Mouse (Mus musculus) monocyte, adult 5-6 weeks (primary cell): ENCODE results near the gene Golga3. TPM values are rescaled to one million over a fixed set of nuclear protein-coding genes. Genes with fewer than 3 reads are reported as not detected.

Experiments
- ATAC-seq: fragments of 153-309, 156-312 bp; replicated peaks from 2 replicates; pipeline ENCODE4 v1.8.0; 2017; ENCODE audit warnings: mild to moderate bottlenecking; ENCODE audit not compliant: low TSS enrichment, insufficient number of reproducible peaks, severe bottlenecking, poor library complexity, low FRiP score
- total RNA-seq: library from RNA; stranded (forward); fragments of 200-1000, 200-491, 200-594 nt; gene quantifications from 3 replicates; pipeline ENCODE4 v1.2.3, GENCODE M21; 2017

Golga3 gene
- total RNA-seq, 1 experiment from 2014 or later, result 39.0 TPM

DNA sequence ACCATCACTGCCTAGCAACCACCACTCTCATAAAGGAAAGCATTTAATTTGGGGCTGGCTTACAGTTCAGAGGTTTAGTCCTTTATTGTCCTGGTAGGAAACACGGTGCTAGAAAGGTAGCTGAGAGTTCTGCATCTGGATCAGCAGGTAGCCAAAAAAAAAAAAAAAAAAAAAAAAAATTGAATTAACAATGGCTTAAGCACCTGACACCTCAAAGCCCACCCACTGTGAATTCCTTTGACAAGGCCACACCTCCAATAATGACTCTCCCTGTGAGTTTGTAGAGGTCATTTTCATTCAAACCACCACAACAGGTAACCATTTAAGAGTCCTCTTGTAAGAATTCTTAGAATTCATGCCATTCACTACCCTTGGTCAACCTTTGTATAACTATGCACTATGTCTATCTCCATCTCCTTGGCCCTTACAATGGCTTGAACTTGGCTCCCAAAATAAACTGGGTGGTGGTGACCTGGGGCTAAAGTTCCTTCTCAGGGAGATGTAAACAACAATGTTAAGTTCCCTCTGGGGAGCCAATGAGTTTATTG is 50.9 kb downstream of the Golga3 start:
- ATAC-seq, result no peak

DNA sequence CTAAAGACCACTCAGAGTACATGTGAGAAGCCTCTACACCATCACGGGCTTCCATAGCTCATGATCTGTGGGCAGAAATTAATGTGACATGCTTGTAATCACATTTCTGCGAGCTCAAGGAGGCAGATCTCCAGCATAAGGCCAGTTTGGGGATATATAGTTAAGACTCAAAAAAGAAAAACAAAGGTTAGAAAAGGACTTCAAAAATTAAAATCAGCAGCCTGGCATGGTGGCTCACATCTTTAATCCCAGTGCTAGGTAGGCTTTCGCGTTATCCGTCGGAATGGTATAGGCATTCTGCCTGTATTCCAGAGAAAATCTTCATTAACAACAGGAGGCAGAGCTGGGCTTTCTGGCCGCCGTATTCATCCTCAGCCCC is 53.9 kb downstream of the Golga3 start:
- no peak for ATAC-seq

DNA sequence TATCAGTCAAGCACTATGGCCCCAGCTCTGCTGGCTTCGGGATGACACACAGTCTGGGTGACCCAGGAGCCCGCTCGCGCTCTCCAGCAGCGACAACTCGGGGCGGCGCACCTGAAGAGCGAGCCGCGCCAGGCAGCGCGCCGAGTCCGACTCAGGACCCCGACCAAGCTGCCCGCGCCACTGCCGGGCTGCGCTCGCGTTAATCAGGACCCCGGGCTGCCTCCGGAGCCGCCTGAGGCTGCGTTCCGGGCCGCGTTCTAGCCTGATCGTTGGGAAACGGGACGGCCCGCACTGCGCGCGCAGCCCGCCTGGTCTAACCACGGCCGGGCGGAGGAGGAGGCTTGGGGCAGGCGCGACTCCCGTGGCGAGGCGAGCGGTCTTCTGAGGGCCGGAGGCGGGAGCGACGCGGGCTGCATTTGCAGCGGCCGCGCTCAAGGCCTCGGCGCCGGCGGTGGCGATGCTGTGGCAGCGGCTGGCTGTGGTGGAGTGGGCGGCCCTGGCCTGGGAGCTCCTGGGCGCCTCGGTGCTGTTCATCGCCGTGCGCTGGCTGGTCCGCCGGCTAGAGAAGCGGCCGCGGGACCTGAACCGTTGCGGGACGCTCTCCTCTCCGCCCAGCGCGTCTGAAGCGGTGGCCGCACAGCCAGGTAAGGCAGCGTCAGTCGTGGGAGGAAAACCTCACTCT is 54.4 kb downstream of the Golga3 start, which contains the start of gene Ankle2:
Ankle2 (plus strand) TSS at position 225 of the 682 bp plus-strand sequence.
- ATAC-seq, result peak; percentile 81

DNA sequence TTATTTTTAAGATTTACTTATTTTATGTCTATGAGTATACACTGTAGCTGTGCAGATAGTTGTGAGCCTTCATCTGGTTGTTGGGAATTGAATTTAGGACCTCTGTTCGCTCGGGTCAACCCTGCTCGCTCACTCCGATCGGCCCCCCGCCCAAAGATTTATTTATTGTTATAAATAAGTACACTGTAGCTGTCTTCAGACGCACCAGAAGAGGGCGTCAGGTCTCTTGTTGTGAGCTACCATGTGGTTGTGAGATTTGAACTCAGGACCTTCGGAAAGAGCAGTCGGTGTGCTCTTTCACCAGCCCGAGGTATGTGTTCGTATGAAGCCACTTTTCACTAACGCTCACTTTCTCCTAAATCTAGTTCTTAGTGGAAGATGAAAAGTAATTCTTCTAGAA is 55.1 kb downstream of the Golga3 start:
- ATAC-seq, result no peak

DNA sequence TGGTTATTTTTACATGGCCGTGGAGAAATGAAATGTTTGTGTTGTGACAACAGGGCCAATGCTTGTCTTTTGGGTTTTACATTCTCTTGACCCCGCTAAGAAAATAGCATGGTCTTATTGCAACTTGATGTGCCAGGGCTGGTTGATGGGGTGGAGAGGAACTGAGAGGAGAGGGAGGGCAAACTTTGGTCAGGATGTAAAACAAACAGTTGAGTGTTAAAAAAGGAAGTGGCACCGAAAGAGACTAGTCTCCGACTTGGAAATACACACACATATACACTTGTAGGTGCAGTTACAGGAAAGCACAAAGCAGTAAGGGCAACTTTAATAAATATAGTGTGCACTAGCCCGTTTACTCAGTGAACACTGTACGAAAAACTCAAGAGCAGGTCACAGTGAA is 55.8 kb downstream of the Golga3 start:
- ATAC-seq, result peak; percentile 49; the same call in 1 of the 2 replicates

DNA sequence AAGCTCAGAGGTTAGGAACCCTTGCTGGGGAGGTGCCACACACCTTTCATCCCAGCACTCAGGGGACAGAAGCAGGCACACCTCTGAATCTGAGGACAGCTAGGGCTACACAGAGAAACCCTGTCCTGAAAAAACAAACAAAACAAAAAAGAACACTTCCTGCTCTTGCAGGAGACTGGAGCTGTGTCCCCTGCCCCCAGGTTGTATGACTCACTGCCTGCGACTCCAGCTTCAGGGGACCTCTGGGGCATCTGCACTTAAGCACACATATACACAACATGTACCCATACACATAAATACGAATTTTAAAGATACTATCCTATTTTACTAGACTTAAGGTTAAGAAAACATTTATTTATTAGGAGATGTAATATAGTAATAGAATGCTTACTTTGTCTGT is 67.6 kb downstream of the Golga3 start:
- ATAC-seq, result no peak

DNA sequence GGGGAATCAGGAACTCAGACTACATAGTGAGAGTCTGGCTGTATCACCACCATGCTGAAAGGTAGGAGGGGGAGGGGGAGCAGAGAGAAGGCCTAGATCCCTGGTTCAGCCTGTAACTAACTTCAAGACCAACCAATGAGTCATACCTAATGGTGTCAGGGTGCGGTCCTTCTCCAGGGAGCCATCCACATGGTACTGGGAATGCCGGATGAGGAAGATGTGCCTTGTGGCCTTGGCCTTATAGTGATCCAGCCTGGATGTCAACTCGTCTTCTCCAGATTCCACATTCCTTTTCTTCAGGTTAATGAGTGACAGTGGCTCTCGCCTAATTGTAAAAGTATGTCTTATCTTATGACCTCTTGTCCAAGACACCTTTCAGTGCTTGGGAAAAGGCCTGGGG is 90.4 kb downstream of the Golga3 start:
- no peak for ATAC-seq

DNA sequence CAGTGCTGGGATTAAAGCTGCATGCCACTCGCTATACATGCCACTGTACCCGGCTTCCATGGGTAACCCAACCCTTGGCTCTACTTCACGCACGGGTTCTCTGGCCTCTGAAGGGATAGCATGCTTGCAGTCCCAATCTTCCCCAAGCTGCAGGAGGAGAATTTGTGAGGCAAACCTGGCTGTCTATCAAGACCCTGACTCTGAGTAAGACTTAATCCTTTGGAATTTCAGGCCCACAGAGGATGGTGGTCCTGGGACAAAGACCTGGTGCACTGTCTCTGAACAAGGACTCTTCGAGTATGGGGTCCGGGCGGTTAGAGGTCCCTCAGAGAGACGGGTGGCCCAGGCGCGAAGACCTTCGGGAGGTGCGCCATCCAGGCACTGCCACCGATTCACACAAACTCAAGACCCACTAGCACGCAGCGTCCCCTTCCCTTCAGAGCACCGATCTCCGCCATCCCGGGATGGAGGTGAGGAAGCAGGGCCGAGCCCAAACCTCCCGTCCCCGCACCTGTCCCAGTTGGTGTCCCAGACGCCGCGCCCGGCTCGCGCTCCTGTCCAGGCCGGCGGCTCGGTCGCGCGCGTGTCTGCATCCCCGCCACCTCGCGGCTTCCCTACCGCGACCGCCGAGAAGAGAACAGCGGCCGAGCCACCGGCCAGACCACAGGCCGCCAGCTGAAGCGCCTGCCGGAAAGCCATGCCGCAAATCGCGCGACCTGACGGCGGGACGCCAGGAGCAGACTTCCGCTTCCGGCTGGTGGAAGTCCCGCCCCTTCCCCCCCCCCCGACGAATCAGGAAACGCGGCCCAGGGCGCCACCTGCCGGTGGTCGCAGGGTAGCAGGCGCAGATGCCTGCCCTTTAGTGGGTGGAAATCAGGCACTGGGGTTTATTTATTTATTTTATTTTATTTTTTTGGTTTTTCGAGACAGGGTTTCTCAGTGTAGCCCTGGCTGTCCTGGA is 92.9 kb downstream of the Golga3 start, which contains the start of gene Pgam5:
Pgam5 (minus strand) TSS at position 773 of the 961 bp plus-strand sequence.
- peak; percentile 71 for ATAC-seq

DNA sequence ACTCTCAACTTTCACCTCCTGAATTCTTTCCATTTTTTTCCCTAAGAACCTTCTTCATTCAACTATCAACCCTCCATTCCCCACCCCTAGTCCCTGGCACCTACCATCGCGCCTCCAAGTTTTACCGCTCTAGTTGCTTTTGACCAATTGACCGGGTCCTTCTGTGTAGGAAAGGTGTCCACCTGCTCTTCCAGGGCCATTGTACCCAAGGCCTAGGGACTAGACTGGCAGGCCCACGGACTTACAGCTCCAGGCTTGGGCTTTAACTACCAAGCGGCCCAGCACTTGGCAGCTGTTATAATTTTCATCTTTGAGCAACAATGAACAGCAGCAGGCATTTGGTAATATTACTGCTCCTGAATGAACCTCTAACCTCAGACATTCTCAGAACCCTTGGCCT is 93.7 kb downstream of the Golga3 start:
- no peak for ATAC-seq

DNA sequence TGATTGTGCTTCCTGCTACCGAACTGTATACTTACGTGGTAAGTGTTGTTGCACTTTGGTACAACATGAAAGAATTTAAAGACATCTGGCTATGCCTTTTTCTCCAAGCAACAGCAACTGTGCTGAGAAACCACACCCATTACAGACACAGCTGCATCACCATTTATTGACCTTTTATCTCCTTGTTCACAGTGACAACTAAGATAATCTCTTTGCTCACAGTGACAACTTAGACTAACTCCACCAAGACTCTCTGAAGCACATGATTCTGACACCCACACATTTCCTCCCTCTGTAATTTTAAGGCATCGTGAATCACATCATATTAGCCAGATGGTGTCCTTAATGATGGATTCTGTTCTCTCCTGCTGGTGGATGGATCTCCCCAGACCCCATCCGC is 97.6 kb downstream of the Golga3 start:
- no peak for ATAC-seq

DNA sequence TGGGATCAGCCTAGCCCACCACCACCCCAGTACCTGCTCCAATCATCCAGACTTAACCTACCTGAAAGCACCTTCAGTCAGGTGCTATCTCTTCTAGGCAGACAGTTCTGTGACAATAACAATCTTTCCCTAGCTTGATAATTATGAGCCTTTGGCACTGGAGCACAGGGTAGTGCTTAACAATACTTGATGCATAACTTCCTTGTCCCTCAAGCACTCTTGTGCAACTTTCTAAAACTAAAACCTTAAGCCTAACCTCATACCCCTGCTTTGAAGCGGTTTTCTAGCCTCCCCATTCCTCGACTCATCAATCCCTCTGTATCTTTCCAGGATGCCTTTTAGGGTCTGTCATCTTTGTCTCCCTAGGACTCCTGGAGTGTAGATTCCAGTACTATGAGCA is 98.3 kb downstream of the Golga3 start:
- ATAC-seq, result no peak

Other genes starting within 250 kb of the Golga3 start
- gene Zfp932, start 180.2 kb upstream of the Golga3 start, total RNA-seq, result 12.5 to 78.7 TPM (median 59.7 TPM) in 3 replicates
- gene Gm17655, start 104.2 kb upstream of the Golga3 start, total RNA-seq, result 2.0 to 47.1 TPM (median 6.6 TPM) in 3 replicates
- gene Gm35315, start 82.3 kb upstream of the Golga3 start, total RNA-seq, result 0.39 to 0.76 TPM in 2 of 3 replicates, not detected in the other
- gene Plcxd1, start 76.7 kb upstream of the Golga3 start, total RNA-seq, result 0.10 to 2.3 TPM in 2 of 3 replicates, not detected in the other
- 31.9 to 41.2 TPM (median 37.7 TPM) in 3 replicates for gene Gtpbp6, start 68.5 kb upstream of the Golga3 start, total RNA-seq
- gene Zfp605, start 66.6 kb upstream of the Golga3 start, total RNA-seq, result 6.8 to 11.4 TPM (median 11.3 TPM) in 3 replicates
- gene Chfr, start 40.9 kb upstream of the Golga3 start, total RNA-seq, result 84.6 to 106 TPM (median 89.6 TPM) in 3 replicates
- 62.3 to 65.9 TPM (median 64.4 TPM) in 3 replicates for gene Ankle2, start 54.3 kb downstream of the Golga3 start, total RNA-seq
- gene Pgam5, start 93.2 kb downstream of the Golga3 start, total RNA-seq, result 23.6 to 27.7 TPM (median 24.7 TPM) in 3 replicates
- gene Pxmp2, start 109.5 kb downstream of the Golga3 start, total RNA-seq, result 0.53 to 9.9 TPM (median 2.7 TPM) in 3 replicates
- 2.1 to 5.1 TPM (median 4.1 TPM) in 3 replicates for gene Pole, start 109.6 kb downstream of the Golga3 start, total RNA-seq
- not detected in 3 replicates for gene P2rx2, start 166.5 kb downstream of the Golga3 start, total RNA-seq
- not detected in 3 replicates for gene Lrcol1, start 168.0 kb downstream of the Golga3 start, total RNA-seq